Mouse (Mus musculus) splenic B cell, adult 2 months (primary cell): ENCODE data around the gene 4930467E23Rik.
"Not testable (repeated sequence)": the region's sequence is repeated elsewhere in the genome, so short reads cannot be mapped to it uniquely, and the experiment has no call there.

ENCODE experiments used
- DNase-seq: peaks from one replicate; pipeline ENCODE4 v3.0.0-alpha.2; 2011; ENCODE audit warnings: low read depth, low spot score
- H3K27me3 ChIP-seq: 2 replicates; pipeline ENCODE4 v1.6.1; 2012; ENCODE audit warnings: mild to moderate bottlenecking, low read length, moderate library complexity, mixed read lengths; ENCODE audit not compliant: control insufficient read depth, poor library complexity, insufficient read depth, severe bottlenecking
- H3K36me3 ChIP-seq: 2 replicates; pipeline ENCODE4 v1.6.1; 2012; ENCODE audit warnings: mild to moderate bottlenecking, low read length, moderate library complexity, mixed read lengths; ENCODE audit not compliant: control insufficient read depth, poor library complexity, insufficient read depth, severe bottlenecking

4930467E23Rik gene

DNA sequence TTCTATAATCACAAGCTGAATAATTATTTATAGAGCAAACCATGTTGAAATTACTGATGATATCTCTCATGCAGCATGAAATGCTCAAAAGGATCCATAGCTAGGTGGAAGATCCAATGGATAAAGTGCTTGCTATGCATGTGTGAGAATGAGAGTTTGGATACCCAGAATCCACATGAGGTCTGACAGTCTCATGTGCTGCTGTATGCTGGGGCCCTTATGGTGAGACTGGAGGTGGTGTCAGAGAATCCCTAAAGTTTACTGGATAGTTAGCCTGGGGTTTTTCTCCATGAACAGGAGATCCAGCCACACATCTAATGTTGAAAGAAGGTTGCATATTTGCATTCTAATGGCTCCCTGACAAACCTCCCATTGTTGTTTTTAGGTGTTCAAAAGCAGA, 22.4 kb downstream of the 4930467E23Rik start:
- DNase-seq, H3K27me3 ChIP-seq: not testable (repeated sequence)

DNA sequence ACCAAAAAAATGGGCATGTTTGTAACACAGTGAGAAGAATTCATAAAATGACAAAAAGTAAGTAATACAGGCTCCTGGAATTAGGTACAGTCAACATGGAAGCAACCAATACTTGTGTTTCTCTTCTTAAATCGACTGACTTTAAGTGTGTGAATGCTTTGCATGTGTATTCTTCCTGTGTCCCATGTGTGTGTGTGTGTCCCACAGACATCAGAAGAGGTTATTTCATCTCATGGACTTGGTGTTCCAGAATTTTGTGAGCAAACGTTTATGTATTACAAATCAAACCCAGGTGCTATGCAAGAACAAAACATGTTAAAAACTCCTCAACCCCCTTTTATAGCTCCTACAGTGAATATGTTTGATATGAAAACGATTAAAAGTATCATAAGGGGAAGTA, 24.8 kb downstream of the 4930467E23Rik start:
- not testable (repeated sequence) for H3K27me3 ChIP-seq, DNase-seq, H3K36me3 ChIP-seq

More for the DNA sequence above, 22.4 kb downstream of the 4930467E23Rik start:
- H3K36me3 ChIP-seq = not testable (repeated sequence)

- not testable (repeated sequence) for H3K27me3 ChIP-seq, H3K36me3 ChIP-seq, DNase-seq
These were observed 25.6 kb downstream of the 4930467E23Rik start for GRCm38 (mm10) chr8:19754961-19755360.

DNA sequence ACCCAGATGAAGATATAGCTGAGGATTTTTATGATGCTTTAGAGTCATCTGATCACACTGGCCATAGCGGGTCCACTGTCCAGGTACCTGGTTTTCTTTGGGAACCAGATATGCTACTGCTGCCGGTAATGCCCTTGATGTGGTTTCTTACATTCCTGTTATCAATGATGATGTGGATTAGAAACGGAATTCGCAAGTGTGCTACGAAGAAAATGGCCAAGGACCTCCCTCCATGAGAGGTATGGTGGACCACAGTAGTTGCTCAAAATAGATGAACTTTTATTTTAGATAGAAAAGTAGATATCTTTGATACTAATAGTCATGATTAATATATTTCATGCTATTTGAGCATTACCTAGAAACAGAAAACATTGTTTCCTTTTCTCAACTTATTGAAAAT, 32.3 kb downstream of the 4930467E23Rik start:
- not testable (repeated sequence) for H3K27me3 ChIP-seq, DNase-seq, H3K36me3 ChIP-seq

DNA sequence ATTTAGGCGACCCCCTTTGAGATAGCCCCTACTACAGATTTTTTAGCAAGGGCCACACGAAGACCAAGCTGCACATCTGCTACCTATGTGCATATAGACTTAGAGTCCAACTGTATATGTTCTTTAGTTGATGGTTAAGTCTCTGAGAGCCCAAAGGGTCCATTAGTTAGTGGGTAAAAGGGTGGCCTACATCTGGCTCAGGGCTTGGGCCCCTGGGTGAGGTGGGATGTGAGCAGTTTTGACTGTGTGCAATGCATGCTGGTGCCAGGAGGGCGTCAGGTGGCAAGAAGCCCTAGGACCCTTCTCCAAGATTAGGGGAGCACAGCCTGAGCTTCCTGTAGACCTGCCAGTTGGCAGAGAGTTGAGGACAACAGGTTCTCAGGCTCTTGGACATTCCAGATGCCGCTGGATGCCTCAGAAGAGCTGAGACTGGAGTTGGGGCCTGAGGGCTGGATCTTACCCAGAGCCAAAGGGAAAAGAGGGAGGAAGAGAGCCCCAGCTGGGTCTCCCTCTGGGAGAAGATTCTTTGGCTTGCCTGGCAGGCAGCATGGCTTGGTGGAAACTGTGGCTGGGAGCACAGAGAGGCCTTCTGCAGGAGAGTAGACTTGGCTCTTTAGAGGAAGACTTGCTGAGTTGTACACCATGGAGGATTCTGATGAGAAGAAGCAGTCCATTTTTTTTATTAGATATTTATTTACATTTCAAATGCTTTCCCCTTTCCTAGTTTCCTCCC, 33.6 kb downstream of the 4930467E23Rik start:
- not testable (repeated sequence) for H3K27me3 ChIP-seq, DNase-seq, H3K36me3 ChIP-seq

DNA sequence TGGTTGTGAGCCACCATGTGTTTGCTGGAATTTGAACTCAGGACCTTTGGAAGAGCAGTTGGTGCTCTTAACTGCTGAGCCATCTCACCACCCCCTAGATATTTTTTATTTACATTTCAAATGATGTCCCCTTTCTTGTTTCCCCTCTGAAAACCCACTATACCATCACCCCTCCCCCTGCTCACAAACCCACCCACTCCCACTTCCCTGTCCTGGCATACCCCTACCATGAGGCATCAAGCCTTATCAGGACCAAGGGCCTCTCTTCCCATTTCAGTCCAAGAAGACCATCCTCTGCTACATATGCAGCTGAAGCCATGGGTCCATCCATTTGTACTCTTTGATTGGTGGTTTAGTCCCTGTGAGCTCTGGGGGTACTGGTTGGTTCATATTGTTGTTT, 36.2 kb downstream of the 4930467E23Rik start:
- not testable (repeated sequence) for DNase-seq, H3K36me3 ChIP-seq, H3K27me3 ChIP-seq

- not testable (repeated sequence) for H3K27me3 ChIP-seq, DNase-seq, H3K36me3 ChIP-seq
These were observed 44.1 kb downstream of the 4930467E23Rik start for GRCm38 (mm10) chr8:19773461-19773860.

DNA sequence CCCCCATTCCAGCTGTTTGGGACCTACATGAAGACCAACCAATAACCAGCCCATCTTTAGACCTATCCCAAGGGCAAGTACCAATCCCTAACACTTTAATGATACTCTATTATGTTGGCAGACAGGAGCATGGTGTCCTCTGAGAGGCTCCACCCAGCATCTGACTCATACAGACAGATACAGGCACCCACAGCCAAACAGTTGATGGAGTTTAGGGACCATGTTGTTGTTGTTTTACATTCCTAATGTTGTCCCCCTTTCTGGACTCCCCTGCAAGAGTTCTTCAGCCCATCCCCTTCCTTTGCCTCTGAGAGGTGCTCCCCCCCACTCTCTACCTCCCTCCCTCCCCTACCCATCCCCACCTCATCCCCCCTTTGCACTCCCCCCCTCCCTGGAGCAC, 46.9 kb downstream of the 4930467E23Rik start:
- not testable (repeated sequence) for H3K27me3 ChIP-seq, DNase-seq, H3K36me3 ChIP-seq

- not testable (repeated sequence) for H3K36me3 ChIP-seq, DNase-seq, H3K27me3 ChIP-seq
These were observed 48.1 kb downstream of the 4930467E23Rik start for GRCm38 (mm10) chr8:19777500-19777899.

GRCm38 (mm10) chr8:19778126-19778525, 48.8 kb downstream of the 4930467E23Rik start:
- not testable (repeated sequence) for H3K27me3 ChIP-seq, DNase-seq, H3K36me3 ChIP-seq

DNA sequence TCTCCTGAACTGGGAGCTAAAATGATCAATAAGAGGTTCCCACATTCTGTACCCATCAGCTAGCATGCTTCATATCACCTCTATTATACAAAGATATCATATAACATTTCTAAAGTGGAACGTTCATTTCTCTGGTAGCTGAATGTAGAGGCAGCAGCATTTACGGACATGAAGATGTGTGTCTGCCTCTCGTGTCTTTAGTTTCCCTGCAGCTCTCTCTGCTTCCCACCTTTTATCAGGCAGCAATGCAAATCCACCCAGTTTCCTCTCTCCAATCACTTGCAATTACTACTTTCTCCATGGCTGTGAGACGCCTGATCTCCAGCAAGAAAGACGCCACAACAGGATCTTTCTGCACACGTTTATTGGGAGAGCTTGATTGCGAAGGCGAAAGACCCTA, 49.5 kb downstream of the 4930467E23Rik start:
- H3K27me3 ChIP-seq, H3K36me3 ChIP-seq, DNase-seq: not testable (repeated sequence)

GRCm38 (mm10) chr8:19780212-19780611, 50.8 kb downstream of the 4930467E23Rik start:
- not testable (repeated sequence) for DNase-seq, H3K36me3 ChIP-seq, H3K27me3 ChIP-seq

GRCm38 (mm10) chr8:19780658-19781057, 51.3 kb downstream of the 4930467E23Rik start:
- H3K27me3 ChIP-seq, H3K36me3 ChIP-seq, DNase-seq: not testable (repeated sequence)

DNA sequence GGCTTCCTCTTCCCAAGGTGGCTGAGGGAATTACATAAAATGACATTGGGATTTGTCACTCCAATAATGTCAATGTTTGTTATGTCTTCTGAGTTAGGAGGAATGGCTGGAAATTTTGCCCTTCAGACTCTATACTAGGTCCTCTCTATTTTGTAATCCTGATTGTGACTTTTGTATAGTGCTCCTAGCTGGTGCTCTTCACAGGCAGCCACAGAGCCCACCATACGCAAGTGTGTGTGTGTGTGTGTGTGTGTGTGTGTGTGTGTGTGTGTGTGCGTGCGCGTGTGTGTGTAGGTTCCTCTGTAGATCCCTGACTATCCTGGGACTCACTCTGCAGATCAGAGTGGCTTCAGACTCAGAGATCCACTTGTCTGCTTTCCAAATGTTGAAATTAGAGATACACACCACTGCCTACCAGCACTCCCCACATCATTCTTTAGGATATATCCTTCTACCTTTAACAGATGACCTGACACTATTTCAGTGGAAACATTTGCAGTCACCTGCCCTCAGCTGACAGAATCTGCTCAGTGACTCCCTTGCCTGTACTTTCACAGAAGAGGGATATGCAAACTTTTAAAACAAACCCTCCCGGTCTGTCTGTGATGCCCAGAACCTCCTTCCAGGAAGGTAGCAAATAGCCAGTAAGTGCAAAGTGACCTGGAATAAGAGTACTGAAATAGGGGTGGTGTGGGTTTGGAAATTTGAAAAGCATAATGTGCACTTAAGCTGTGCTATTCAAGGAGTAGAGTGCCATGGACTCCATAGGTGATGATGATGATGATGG, 52.1 kb downstream of the 4930467E23Rik start:
- not testable (repeated sequence) for H3K36me3 ChIP-seq, H3K27me3 ChIP-seq, DNase-seq

DNA sequence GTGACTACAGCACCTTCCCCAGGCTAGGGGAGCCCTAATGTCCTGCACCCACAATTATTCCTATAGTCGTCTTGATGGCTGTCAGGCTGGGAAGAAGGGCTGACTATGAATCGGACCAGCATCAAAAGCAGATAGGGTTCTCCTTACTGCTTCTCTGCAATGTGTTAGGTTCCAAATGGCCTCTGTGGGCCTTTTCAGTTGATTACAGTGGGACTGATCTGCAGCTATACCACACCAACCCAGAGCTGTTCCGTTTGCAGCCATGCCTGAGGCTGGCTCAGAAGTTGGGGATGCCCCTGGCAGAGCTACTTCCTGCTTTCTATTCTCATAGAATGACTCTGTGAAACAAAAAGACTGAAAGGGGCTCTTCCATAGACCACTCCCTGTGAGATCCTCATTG, 53.4 kb downstream of the 4930467E23Rik start:
- H3K27me3 ChIP-seq, H3K36me3 ChIP-seq: not testable (repeated sequence)
- DNase-seq = peak; percentile 18
